19 mouse cellular contexts compared by ENCODE assay signal in genomic region chr6:126764563-126765091, GRCm38 (mm10). TPM values are rescaled to one million over a fixed set of nuclear protein-coding genes. Genes with fewer than 3 reads are reported as not detected.
"Had no signal": no experiment of that assay in that cellular context is flagged by ENCODE, and none has a peak within 500 bp of the region (broad histone marks: within the 10 kb centered on the region; RNA-seq: fewer than 3 reads in every experiment).

No protein-coding gene starts in this region.

- ATAC-seq: lung, postnatal 0 days had no signal

- DNase-seq: kidney, adult 11 months; kidney, adult 9 months; kidney, postnatal 10 days; kidney, postnatal 4 days; left cerebral cortex, postnatal 4 days; lung, adult 2 months; lung, postnatal 36 days; retina, postnatal 1 day; right cerebral cortex, postnatal 4 days; spleen, adult 18-20 months; thymus, adult 2 months; thymus, postnatal 25 days had no signal

- H3K4me3 ChIP-seq: limb, embryonic 13.5 days; neural tube, embryonic 13.5 days; stomach, embryonic 15.5 days had no signal

- H3K9me3 ChIP-seq: limb, embryonic 13.5 days; neural tube, embryonic 13.5 days; stomach, embryonic 15.5 days had no signal

- H3K4me2 ChIP-seq: limb, embryonic 13.5 days; neural tube, embryonic 13.5 days; stomach, embryonic 15.5 days had no signal

- H3K27ac ChIP-seq: limb, embryonic 13.5 days; liver, embryonic 14.5 days; neural tube, embryonic 13.5 days; stomach, embryonic 15.5 days had no signal

- H3K27me3 ChIP-seq: limb, embryonic 13.5 days; neural tube, embryonic 13.5 days; stomach, embryonic 15.5 days had no signal

- H3K9ac ChIP-seq: limb, embryonic 13.5 days; liver, embryonic 14.5 days; neural tube, embryonic 13.5 days; stomach, embryonic 15.5 days had no signal

- H3K36me3 ChIP-seq: limb, embryonic 13.5 days; neural tube, embryonic 13.5 days; stomach, embryonic 15.5 days had no signal

RNA-seq across cellular contexts. Expression of gene Kcna6, which starts 24.2 kb away (rescaled TPM):
- total RNA-seq: liver, adult 2 months; megakaryocyte progenitor cell, adult 5-6 weeks had no signal
